Mouse (Mus musculus): ENCODE results near the gene Zfp825. TPM values are rescaled to one million over a fixed set of nuclear protein-coding genes. Genes with fewer than 3 reads are reported as not detected.
"Not testable (repeated sequence)": the region's sequence is repeated elsewhere in the genome, so short reads cannot be mapped to it uniquely, and the experiment has no call there.

The Zfp825 gene
- polyA plus RNA-seq, 1 experiment from 2014 or later: 20.2 TPM

- not testable (repeated sequence) for H3K36me3 ChIP-seq; H3K4me1 ChIP-seq; DNase-seq (ENCODE audit: low spot score); H3K4me3 ChIP-seq; H3K27ac ChIP-seq (replicated peaks); H3K27me3 ChIP-seq (ENCODE audit: low read depth, poor library complexity, severe bottlenecking); H3K9me3 ChIP-seq (replicated peaks)
- WGBS: 81% methylated on average over 2 of the region's 2 CpGs
These were observed 22.3 kb downstream of the Zfp825 start for GRCm38 (mm10) chr13:74471468-74471867.

GRCm38 (mm10) chr13:74462699-74463385 is 30.9 kb downstream of the Zfp825 start:
- no peaks in the 10 kb centered on the region for H3K27me3 ChIP-seq (ENCODE audit: low read depth, poor library complexity, severe bottlenecking)
- 0 out of 2 replicates have a peak, but pooled peaks cover 9% of the 10 kb centered on the region for H3K36me3 ChIP-seq
- peaks cover 9% of the 10 kb centered on the region; the same call in 1 of the 2 replicates for H3K4me1 ChIP-seq
- H3K27ac ChIP-seq (replicated peaks): peak overlapping the region; percentile 90
- H3K4me3 ChIP-seq: peak overlapping the region; percentile 68
- no peaks in the 10 kb centered on the region; the same call in 1 of the 2 replicates for H3K9me3 ChIP-seq (replicated peaks)
- peak; percentile 82 for DNase-seq (ENCODE audit: low spot score)
- WGBS: under 1% methylated on average over 23 of the region's 23 CpGs

- H3K27me3 ChIP-seq (ENCODE audit: low read depth, poor library complexity, severe bottlenecking); DNase-seq (ENCODE audit: low spot score); H3K4me1 ChIP-seq; H3K9me3 ChIP-seq (replicated peaks); H3K36me3 ChIP-seq: not testable (repeated sequence)
- 1% methylated on average over 7 of the region's 7 CpGs for WGBS
- Histone ChIP-seq H3K4me3 (peak overlapping the region; percentile 68), H3K27ac (replicated peaks) (peak overlapping the region; percentile 90)
These were observed 31.5 kb downstream of the Zfp825 start for GRCm38 (mm10) chr13:74462318-74462698.

- 23% methylated on average over 19 of the region's 19 CpGs for whole genome bisulfite sequencing
These were observed 53.9 kb downstream of the Zfp825 start for GRCm38 (mm10) chr13:74439895-74440294.

More at GRCm38 (mm10) chr13:74439895-74440294, 53.9 kb downstream of the Zfp825 start:
- Histone ChIP-seq H3K4me1 (no peaks in the 10 kb centered on the region), H3K36me3 (peaks cover 25% of the 10 kb centered on the region), H3K4me3 (no peak overlapping the region), H3K27ac (replicated peaks) (no peak overlapping the region), H3K9me3 (replicated peaks) (peaks cover 71% of the 10 kb centered on the region), H3K27me3 (ENCODE audit: low read depth, poor library complexity, severe bottlenecking) (no peaks in the 10 kb centered on the region)
- DNase-seq (ENCODE audit: low spot score): no peak

Other genes with a start within 250 kb of the Zfp825 start
- gene Ahrr, start 201.7 kb downstream of the Zfp825 start, polyA plus RNA-seq (2016; fragmentation: Nextera tagmentation; extraction: Ambion mirVana): 1.8 and 2.0 TPM in 2 replicates
- gene Pdcd6, start 176.4 kb downstream of the Zfp825 start, polyA plus RNA-seq (2016; fragmentation: Nextera tagmentation; extraction: Ambion mirVana): 118 and 124 TPM in 2 replicates
- gene Sdha, start 143.7 kb downstream of the Zfp825 start, polyA plus RNA-seq (2016; fragmentation: Nextera tagmentation; extraction: Ambion mirVana): 283 and 284 TPM in 2 replicates
- gene Ccdc127, start 143.7 kb downstream of the Zfp825 start, polyA plus RNA-seq (2016; fragmentation: Nextera tagmentation; extraction: Ambion mirVana): 56.1 and 59.6 TPM in 2 replicates
- gene Lrrc14b, start 130.0 kb downstream of the Zfp825 start, polyA plus RNA-seq (2016; fragmentation: Nextera tagmentation; extraction: Ambion mirVana): not detected in 2 replicates
- 3.9 and 5.1 TPM in 2 replicates for gene Zfp72, start 103.2 kb downstream of the Zfp825 start, polyA plus RNA-seq (2016; fragmentation: Nextera tagmentation; extraction: Ambion mirVana)
- 89.2 and 96.1 TPM in 2 replicates for gene Ftl1-ps1, start 94.3 kb downstream of the Zfp825 start, polyA plus RNA-seq (2016; fragmentation: Nextera tagmentation; extraction: Ambion mirVana)
- 3.8 and 4.2 TPM in 2 replicates for gene Erap1, start 145.6 kb upstream of the Zfp825 start, polyA plus RNA-seq (2016; fragmentation: Nextera tagmentation; extraction: Ambion mirVana)

Measured in midbrain, embryonic 10.5 days (tissue).